18 mouse cellular contexts compared by ENCODE assay signal in the genomic region with DNA sequence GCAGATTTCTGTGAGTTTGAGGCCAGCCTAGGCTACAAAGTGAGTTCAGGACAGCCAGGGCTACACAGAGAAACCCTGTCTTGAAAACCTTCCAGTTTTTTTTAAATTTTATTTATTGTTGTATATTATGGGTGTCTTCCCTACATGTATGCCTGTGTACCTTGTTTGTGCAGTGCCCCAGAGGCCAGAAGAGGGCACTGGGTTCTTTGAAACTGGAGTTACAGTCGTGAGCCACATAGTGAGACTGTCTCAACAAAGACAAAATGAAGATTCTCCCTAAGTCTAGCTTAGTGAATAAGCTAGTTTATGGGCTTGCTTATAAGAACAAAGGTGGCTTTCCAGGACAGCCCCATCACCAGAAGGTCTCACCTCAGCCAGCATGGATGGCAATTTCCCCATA. TPM values are rescaled to one million over a fixed set of nuclear protein-coding genes. Genes with fewer than 3 reads are reported as not detected.
DNase-seq lines count a peak whose midpoint lies in the region; ATAC-seq and TF ChIP-seq lines count a peak whose summit lies in the region.
"Had no signal": no experiment of that assay in that cellular context is flagged by ENCODE, and none has a peak within 500 bp of the region (broad histone marks: within the 10 kb centered on the region; RNA-seq: fewer than 3 reads in every experiment).

No protein-coding gene starts in this region.

- H3K9ac ChIP-seq in MEL (ENCODE audit: control insufficient read depth, low read depth, low read length, poor library complexity, severe bottlenecking), result no peak overlapping the region
- H3K9ac ChIP-seq in liver, embryonic 13.5 days, result no peak overlapping the region
- H3K9ac ChIP-seq: hindbrain, embryonic 12.5 days; limb, embryonic 12.5 days; neural tube, embryonic 13.5 days; stomach, embryonic 15.5 days had no signal

- 41% methylated on average over 1 of the region's 1 CpGs for WGBS in liver, embryonic 13.5 days (ENCODE audit: insufficient replicate concordance)

- no peak for DNase-seq in layer of hippocampus, adult 2 months (ENCODE audit: low spot score in 2 of 2)
- no peak for DNase-seq in layer of hippocampus, postnatal 14 days (ENCODE audit: low spot score in 2 of 2)
- no peak for DNase-seq in MEL (ENCODE audit: low read depth, low spot score)
- no peak for DNase-seq in liver, embryonic 13.5 days
- peak; percentile 8 to 21 for DNase-seq in thymus, postnatal 10 days (ENCODE audit: low spot score in 2 of 2)
- DNase-seq in right cerebral cortex, adult 2 months (ENCODE audit: low spot score in 2 of 2), result no peak
- no peak for DNase-seq in adrenal gland, postnatal 10 days
- DNase-seq in frontal cortex, adult 2 months (ENCODE audit: extremely low spot score in 1 of 2, low spot score in 1 of 2), result no peak
- DNase-seq: cerebellum, adult 8-10 months; layer of hippocampus, postnatal 36 days; midbrain, embryonic 14.5 days had no signal

- TF ChIP-seq EP300 in MEL (IDR thresholded peaks at IDR 0.05; ENCODE audit: low read depth in 1 of 2, low read length in 2 of 2), result no peak

- no peaks in the 10 kb centered on the region for H3K79me2 ChIP-seq in MEL (ENCODE audit: control insufficient read depth, insufficient read depth, low read length, poor library complexity)

- TF ChIP-seq RAD21 in MEL (IDR thresholded peaks at IDR 0.05; ENCODE audit: low read depth, low read length), result peak; percentile 57

- no peaks in the 10 kb centered on the region for H3K27me3 ChIP-seq in MEL (ENCODE audit: control insufficient read depth in 1 of 2, insufficient read depth in 2 of 2, low read length in 2 of 2)
- H3K27me3 ChIP-seq in liver, embryonic 13.5 days, result no peaks in the 10 kb centered on the region
- H3K27me3 ChIP-seq: hindbrain, embryonic 12.5 days; limb, embryonic 12.5 days; neural tube, embryonic 13.5 days; stomach, embryonic 15.5 days had no signal

- peak; percentile 53 for ATAC-seq in liver, embryonic 13.5 days (ENCODE audit: low read depth)
- ATAC-seq: activated CD4-positive, CD25-positive, alpha-beta regulatory T cell, adult 4 months had no signal

- no peak overlapping the region for H3K27ac ChIP-seq in layer of hippocampus, adult 2 months
- H3K27ac ChIP-seq in MEL (ENCODE audit: control insufficient read depth, low read depth, low read length), result no peak overlapping the region
- H3K27ac ChIP-seq in liver, embryonic 13.5 days, result peak overlapping the region; percentile 23; the same call in 1 of the 2 replicates
- H3K27ac ChIP-seq: hindbrain, embryonic 12.5 days; limb, embryonic 12.5 days; neural tube, embryonic 13.5 days; stomach, embryonic 15.5 days had no signal

- H3K9me3 ChIP-seq in MEL (replicated peaks; ENCODE audit: insufficient read depth, low read length), result no peaks in the 10 kb centered on the region
- no peaks in the 10 kb centered on the region for H3K9me3 ChIP-seq in liver, embryonic 13.5 days (replicated peaks)
- H3K9me3 ChIP-seq: G1E; hindbrain, embryonic 12.5 days; limb, embryonic 12.5 days; neural tube, embryonic 13.5 days; stomach, embryonic 15.5 days had no signal

- H3K36me3 ChIP-seq in MEL (ENCODE audit: control insufficient read depth in 1 of 2, insufficient read depth in 2 of 2, low read length in 2 of 2), result peaks cover 0 to 18% of the 10 kb centered on the region in 2 experiments; a peak in 2 of 4 replicates
- no peaks in the 10 kb centered on the region for H3K36me3 ChIP-seq in liver, embryonic 13.5 days
- H3K36me3 ChIP-seq: hindbrain, embryonic 12.5 days; limb, embryonic 12.5 days; neural tube, embryonic 13.5 days; stomach, embryonic 15.5 days had no signal

- H3K4me2 ChIP-seq in liver, embryonic 13.5 days, result no peak overlapping the region
- H3K4me2 ChIP-seq: heart, embryonic 11.5 days; hindbrain, embryonic 12.5 days; limb, embryonic 12.5 days; neural tube, embryonic 13.5 days; stomach, embryonic 15.5 days had no signal

- H3K4me1 ChIP-seq in MEL (ENCODE audit: control insufficient read depth in 1 of 2, insufficient read depth in 2 of 2, low read length in 2 of 2), result peaks cover 12 to 13% of the 10 kb centered on the region in 2 experiments
- H3K4me1 ChIP-seq in liver, embryonic 13.5 days (replicated peaks), result peaks cover 38% of the 10 kb centered on the region
- H3K4me1 ChIP-seq: hindbrain, embryonic 12.5 days; limb, embryonic 12.5 days had no signal

- H3K4me3 ChIP-seq in layer of hippocampus, adult 2 months, result no peak overlapping the region
- H3K4me3 ChIP-seq in MEL (ENCODE audit: control insufficient read depth in 1 of 2, insufficient read depth in 1 of 2, low read depth in 2 of 2, low read length in 2 of 2), result no peak overlapping the region
- no peak overlapping the region for H3K4me3 ChIP-seq in liver, embryonic 13.5 days (replicated peaks)
- H3K4me3 ChIP-seq: hindbrain, embryonic 12.5 days; limb, embryonic 12.5 days; neural tube, embryonic 13.5 days; stomach, embryonic 15.5 days had no signal

- TF ChIP-seq CTCF in layer of hippocampus, adult 2 months (conservative IDR thresholded peaks at IDR 0.05), result peak; percentile 37
- peak in 2 of 3 experiments; percentile 39 to 55; a peak in 4 of 6 replicates for TF ChIP-seq CTCF in MEL (IDR thresholded peaks at IDR 0.05 in 2 of 3, conservative IDR thresholded peaks at IDR 0.05 in 1 of 3; ENCODE audit: control insufficient read depth in 1 of 3, insufficient read depth in 1 of 3, low read depth in 2 of 3, low read length in 3 of 3, poor library complexity in 1 of 3, severe bottlenecking in 1 of 3)

- no peak for TF ChIP-seq POLR2A in MEL (IDR thresholded peaks at IDR 0.05; ENCODE audit: control insufficient read depth in 1 of 2, insufficient read depth in 1 of 2, low read depth in 1 of 2, low read length in 2 of 2, poor library complexity in 1 of 2)

TF ChIP-seq in MEL, 35 proteins besides CTCF, POLR2A, EP300 and RAD21:
- no peak for TF ChIP-seq CHD1 (IDR thresholded peaks at IDR 0.05; ENCODE audit: low read depth, low read length)
- peak; percentile 52 for TF ChIP-seq ZC3H11A (IDR thresholded peaks at IDR 0.05; ENCODE audit: low read depth, low read length)
- no peak for TF ChIP-seq ELF1 (IDR thresholded peaks at IDR 0.05; ENCODE audit: low read depth, low read length)
- peak; percentile 62 for TF ChIP-seq SMC3 (IDR thresholded peaks at IDR 0.05; ENCODE audit: low read depth, low read length)
- TF ChIP-seq GATA1 (IDR thresholded peaks at IDR 0.05; ENCODE audit: low read depth, low read length), result no peak
- TF ChIP-seq TBP (IDR thresholded peaks at IDR 0.05; ENCODE audit: low read depth, low read length), result no peak

RNA-seq across cellular contexts. Expression of gene Tnrc6b, which starts 25.4 kb away (rescaled TPM):
- 100 to 1,000 TPM; 127 to 133 TPM for total RNA-seq in layer of hippocampus, adult 2 months (2021)
- total RNA-seq in layer of hippocampus, postnatal 14 days (2021), result 100 to 1,000 TPM; 110 to 128 TPM
- 8.0 and 8.2 TPM in 2 replicates for total RNA-seq in MEL (2012; rRNA removed)
- 10 to 100 TPM in 1 of 2 experiments, 1 to 10 TPM in 1; 7.8 to 13.9 TPM for polyA plus RNA-seq in MEL (2012; ENCODE audit: insufficient read depth in 1 of 2, insufficient read length in 2 of 2, low read depth in 1 of 2, low replicate concordance in 2 of 2, missing spikeins in 1 of 2)
- polyA plus RNA-seq in liver, embryonic 13.5 days (2015; fragmentation: Nextera tagmentation; extraction: Ambion mirVana), result 18.7 and 23.6 TPM in 2 replicates
- total RNA-seq in adrenal gland, postnatal 10 days (2021), result 10 to 100 TPM; 44.6 to 66.8 TPM
- polyA plus RNA-seq in frontal cortex, adult 2 months (2012; rRNA removed), result 21.4 and 43.0 TPM in 2 replicates

Comparison
In these comparisons a context has a peak if more than half of its experiments do, and no peak if none do; other contexts are left out.
1. DNase-seq: peak in thymus, postnatal 10 days (2 of 2); none in layer of hippocampus, adult 2 months (0 of 2), layer of hippocampus, postnatal 14 days (0 of 2), MEL (single experiment), liver, embryonic 13.5 days (single experiment), right cerebral cortex, adult 2 months (0 of 2), adrenal gland, postnatal 10 days (single experiment) and frontal cortex, adult 2 months (0 of 2).